Mouse (Mus musculus) embryo, embryonic 10 days (tissue): ENCODE data around the gene Tgfa.

Experiments used
- DNase-seq: peaks from one replicate; pipeline ENCODE4 v3.0.0-alpha.2; 2015; ENCODE audit warnings: low spot score

The Tgfa gene

DNA sequence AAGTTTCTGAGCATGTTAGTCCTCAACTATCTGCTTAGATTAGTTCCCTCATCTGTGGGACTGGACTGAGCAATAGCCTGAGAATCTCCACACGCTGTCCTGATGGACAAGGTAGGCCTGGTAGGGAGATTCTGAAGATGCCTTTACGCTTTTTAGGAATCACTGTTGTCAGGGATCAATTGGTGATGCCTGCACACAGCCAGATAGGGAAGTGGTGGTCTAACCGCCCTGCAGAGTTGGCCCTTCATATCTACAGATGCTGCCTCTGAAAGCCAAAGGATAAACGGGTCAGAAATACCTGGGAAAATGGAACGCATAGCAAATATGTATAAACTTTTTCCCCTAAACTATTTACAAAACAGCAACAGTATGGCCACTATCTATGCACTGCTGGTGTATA is 37.3 kb downstream of the Tgfa start:
- DNase-seq: no peak

DNA sequence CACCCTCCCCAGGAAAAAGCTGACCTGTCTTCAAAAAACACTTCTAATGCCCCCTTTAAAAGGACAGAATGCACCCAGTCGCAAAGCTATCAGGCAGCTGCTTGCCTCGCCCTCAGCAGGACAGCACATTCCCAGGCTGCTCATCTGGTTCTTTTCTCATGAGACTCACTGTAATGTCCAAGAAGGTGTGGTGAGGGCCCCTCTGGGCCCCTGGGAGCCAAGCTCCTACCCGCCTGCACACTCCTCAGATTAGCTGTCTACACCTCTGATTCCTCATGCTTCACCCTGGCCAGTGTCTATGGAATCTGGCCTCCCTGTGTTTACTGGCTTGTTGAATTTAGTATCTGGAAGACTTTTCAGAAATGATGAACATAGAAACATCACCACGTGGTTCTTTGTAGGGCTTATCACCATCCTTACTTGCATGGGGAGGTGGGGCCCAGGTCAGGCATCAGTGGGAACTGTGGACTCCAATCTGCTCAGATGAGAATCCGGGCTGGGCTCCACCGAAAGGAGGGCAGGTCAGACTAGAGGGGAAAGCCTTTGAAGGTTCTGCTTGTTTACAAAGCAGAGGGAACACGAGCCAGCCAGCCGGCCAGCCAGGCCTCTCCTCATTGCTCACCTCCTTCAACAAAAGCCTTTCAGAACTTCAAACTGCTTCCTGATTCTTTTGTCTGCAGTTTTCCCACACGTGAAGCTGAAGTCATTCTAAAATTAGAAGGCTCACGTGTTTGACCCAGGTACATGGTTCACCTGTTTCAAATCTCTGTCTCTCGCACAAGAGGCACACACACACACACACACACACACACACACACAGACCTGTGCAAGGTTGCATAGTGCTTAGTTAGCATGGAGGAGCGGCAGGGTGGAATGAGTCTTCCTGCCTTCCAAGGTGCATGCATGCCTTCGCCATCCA is 38.7 kb downstream of the Tgfa start:
- peak; percentile 13 for DNase-seq

DNA sequence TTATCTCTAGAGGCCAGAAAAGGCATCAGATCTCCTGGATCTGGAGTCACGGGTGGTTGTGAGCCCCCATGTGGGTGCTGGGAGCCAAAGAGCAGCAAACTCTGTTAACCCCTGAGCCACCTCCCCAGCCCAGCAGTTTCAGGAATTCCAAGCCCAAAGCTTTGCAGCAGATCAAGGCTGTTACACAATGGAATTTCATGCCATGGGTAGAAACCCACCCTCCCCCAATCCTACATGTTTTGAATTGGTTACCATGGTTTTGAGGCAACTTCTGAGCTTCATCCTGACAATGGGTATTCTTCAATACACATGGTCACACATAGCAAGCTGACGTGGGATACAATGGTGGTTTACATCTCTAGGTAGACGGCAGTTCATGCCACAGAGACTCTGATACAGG is 49.8 kb downstream of the Tgfa start:
- DNase-seq: peak; percentile 29

DNA sequence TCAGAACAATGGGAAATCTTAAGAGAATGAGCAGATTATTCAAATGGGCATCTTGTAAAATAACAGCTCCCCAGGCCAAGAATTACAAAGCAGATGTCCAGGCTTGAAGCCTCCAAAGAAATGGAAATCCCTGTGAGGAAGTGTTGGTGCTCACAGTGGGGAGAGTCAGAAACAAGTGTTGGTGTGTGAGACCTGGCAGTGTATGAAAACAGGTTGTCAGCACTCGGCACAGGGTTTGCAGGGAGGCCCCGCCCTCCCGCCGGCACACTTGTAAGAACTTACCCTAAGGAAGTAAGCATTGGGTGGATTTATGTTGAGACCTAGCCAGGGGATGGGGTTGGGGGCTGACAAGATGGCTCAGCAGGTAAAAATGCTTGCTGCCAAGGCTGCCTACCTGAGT is 50.9 kb downstream of the Tgfa start:
- DNase-seq: no peak

DNA sequence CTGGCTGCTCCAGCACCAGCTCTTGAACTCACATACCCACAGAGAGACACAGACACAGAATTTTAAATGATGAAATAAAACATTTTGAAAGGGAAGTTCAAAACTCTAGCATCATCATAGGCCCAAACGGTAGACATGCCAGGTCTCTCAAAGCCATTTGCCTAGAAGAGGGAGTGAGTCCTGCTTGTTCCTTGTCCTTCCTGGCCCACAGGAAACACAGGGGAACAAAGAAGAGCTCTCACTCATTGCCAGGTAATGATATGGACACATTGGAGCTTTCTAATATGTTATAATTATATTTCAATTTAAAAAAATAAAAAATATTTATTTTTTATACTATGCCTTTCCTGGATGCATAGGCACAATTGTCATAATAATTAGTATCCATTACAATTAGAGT is 53.5 kb downstream of the Tgfa start:
- DNase-seq: no peak

DNA sequence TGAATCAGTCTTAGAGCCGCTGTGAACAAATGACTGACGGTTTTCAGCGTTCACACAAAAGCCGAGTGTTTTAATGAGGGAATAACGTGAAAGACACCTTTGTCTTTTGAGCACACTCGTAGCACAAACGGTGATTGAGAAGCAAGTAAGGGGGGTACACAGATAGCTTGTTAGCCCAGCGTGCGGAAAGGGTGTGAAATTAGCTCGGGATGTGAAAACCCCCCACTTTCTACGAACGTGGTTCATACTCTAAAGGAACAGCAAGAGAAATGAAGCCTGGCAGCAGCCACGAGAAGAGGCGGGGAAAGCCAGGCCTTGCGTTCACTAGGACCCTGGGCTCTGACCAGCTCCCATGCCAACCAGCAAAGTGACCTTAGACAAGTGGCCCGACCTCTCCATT is 54.0 kb downstream of the Tgfa start:
- DNase-seq: peak; percentile 13

DNA sequence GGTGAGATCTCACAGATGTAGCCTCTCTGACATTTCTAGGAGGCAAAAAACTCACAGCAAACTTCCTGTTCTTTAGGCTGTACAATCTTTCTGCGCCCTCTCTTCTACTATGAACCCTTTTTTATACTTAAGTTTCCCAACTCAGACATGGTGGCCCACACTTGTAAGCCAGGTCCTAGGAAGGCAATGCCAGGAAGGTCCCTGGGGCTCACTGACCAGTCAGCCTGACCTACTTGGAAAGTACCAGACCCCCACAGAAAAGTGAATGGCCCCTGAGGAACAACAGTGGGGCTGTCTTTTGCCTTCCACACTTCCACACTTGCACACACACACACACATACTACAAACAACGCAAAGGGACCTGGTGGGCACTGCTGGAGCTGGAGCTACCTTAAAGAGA is 55.2 kb downstream of the Tgfa start:
- DNase-seq: no peak

DNA sequence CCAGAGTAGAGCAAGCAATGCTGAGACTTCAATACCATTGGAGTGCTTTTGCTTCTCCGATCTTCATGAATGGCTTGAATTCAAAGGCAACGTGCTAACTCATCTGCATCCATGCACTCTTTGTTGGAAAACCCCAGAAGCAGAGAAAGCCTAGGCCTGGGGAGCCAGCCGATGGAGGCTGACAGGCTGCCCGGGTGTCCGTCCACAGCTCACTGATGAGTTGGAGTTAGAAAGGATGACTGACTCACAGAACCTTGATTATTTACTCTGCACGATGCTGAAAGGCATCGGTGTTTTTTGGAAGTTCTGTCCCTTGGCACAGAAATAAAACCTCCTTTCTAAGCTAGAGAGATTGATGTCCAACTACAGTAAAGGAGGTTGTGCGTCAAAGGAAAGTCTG is 55.8 kb downstream of the Tgfa start:
- no peak for DNase-seq

DNA sequence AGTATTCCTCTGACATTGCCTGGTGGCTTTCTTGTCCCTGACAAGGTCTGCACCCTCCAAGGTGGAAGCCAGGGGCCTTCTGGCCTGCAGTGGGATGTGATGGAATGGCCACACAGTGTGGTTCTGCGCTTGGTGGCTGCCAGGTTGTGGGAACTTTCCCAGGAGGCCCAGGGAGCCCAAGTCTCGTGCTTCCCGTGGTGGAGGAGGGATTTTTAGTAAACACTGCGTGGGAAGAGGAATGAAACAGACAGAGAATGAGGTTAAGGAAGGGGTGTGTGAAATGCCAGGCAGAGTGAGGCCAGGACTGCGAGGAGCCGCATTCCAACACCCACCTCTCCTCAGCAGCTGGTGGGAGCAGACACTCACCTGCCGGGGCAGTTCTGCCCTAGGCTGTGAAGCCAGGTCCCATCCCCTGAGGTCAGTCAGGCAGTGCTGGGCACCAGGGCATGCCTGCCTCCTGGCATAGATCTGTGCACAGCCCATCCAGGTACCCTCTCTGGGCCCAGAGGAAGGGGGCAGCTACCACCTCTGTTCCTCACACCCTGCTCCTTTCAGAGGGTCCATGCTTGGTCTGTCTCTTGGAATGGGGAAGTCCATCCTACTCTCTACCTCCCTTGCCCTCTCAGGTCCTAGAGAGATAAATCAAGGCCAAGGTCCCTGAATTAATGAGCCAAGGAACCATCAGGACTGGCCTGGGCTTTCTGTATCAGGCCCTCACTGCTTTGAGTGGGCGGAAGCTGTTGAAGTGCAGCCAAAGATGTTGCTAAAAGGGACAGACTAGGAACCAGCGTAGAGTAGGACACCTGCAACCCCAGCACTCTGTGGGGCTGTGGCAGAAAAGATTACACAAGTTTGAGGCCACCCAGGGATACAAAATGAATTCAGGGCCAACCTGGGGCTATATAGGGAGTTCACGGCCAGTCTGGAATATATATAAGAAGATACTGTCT is 57.4 kb downstream of the Tgfa start:
- DNase-seq: no peak

DNA sequence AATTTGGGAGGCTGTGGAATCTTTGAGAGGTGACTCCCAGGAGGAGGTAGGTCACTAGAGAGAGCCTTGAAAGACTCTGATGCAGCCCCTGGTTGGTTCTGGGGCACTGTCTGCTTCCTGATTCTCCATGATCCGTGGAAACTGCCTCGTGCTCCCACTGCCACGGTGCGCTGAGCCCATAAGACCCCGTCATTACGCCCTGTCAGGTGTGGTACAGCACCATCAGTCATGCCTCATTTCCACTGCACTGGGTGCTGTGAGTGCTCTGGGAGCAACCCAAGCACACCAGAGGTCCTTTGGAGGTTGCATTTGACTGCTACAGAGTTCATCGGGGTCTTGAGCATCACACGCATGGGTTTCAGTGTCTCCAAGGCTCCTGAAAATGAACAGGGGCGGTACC is 60.9 kb downstream of the Tgfa start:
- no peak for DNase-seq

DNA sequence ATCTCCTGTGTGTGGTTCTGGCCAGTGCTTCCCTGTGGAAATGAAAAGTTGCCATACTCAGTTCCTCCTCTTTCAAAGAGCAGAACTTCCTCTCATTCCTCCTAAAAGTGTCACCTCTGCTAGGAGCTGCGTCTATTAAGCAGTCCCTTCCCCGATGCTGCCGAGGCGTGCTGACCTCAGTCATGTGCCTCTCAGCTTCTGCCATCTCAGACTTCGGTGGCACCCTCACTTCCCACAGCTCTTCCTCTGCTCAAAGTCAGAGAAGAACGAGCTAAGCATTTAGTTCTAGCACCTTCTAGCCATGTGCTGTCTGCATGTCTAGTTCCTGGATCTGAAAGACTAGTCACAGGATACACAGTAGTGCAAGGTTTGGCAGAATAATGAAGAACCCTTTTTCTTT is 64.2 kb downstream of the Tgfa start:
- DNase-seq: no peak

DNA sequence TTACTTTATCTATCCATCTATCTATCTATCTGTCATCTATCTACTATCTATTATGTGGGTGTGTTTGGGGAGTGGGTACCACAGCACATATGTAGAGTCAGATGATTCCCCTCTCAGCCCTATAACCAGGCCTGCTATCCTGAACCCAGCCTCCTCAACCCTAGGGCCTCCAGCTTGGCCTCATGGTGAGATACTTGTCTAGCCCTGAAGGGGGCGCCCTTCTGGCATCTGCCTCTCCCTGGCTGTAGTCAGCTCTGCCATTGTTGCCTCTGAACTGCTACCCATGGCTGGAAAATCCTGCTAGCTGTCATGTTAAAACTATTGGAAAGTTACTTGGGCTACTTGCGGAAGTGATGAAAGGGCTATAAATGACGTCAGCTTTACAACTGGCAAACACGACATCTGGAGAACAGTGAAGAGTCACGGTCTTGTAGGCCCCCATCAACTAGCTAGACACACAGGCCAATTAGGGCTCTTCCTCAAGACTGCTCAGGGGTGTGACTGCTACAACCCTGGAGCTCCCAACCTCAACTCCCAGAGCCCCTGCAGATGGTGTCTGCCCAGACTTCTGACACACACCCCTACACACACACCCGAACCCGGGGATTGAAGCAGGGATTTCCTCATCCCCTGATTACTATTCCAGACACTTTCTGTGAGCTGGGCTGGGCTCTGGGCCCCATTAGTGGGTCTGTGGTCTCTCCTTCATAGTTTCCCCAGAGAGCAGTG is 65.5 kb downstream of the Tgfa start:
- no peak for DNase-seq

DNA sequence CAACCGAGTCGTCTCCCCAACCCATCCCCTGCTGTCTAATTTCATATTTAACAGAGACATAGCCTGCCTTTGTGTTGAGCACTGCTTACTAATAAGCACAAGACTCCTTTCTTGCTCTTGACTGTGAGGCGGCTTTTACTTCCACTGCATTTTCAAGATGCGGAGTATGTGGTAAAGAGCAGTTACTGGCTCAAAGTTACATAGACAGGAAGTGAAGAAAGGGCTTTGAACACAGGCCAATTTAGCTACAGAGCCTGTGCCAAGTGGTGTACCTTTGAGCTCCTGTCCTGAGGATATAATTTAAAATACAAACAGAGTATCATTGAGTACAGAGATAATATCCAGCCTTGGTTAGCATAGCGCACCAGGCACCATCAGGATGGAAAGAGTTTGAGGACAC is 71.8 kb downstream of the Tgfa start:
- no peak for DNase-seq

DNA sequence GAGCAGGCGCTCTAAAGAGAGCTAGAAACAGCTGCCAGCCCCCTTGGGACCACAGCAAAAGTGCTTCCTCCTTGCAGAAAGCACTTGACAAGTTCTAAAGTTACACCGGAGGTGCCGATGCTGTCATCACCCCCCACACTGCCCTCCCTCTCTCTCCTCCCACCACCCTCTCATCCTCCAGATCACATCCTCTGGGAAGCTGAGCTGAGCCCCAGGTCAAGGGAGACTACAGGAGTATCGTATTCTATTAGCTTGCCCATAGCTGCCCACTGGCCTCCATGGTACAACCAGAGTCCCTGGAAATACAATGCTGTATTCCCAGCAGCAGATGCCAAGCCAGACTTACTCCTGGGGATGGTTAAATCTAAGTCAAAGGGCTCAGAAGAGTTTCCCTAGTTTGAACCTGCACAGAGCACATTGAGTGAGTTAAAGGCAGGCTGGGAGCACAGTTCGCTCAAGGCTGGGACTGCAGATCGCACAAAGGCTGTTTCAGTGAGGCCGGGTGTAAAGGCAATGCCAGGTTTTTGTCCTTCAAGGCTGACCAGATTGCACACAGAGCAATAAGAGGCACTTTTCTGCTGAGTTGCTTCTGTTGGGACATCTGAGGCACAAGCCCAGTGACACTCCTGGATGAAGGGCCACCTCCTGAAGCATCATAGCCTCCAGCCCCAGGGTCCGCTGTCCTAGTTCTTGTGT is 75.5 kb downstream of the Tgfa start:
- peak; percentile 17 for DNase-seq

DNA sequence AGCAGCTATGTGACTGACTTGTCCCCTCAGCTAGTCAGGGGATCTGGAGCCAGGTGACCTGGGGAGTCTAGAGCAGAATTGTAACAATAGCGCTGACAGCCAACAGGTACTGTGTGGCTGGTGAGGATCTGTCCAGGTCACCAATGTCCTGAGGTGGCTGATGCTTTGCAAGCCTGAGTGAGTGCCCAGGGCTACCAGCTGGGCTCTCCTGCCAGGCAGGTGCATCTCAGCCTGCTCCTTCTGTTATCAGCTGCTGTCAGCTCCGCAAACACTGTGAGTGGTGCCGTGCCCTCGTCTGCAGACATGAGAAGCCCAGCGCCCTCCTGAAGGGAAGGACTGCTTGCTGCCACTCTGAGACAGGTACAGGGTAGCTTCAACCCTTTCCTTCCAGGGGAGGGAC is 76.1 kb downstream of the Tgfa start:
- no peak for DNase-seq

DNA sequence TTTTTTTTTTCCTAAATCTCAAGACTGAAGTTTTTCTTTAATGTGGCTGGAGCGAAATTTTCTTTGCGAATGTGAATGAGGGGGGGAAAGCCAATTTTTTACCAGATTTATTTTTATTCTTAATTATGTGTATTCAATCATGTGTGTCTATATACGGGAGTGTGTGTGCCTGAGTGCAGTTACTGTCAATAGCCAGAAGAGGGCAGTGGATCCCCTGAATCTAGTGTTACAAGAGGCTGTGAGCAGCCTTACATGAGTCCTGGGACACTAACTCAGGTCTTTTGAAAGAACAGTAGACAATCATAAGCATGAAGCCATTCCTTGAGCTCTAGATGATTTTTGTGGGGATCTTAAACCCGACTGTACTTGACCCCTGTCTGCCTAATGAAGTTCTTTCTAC is 80.7 kb downstream of the Tgfa start:
- DNase-seq: no peak

DNA sequence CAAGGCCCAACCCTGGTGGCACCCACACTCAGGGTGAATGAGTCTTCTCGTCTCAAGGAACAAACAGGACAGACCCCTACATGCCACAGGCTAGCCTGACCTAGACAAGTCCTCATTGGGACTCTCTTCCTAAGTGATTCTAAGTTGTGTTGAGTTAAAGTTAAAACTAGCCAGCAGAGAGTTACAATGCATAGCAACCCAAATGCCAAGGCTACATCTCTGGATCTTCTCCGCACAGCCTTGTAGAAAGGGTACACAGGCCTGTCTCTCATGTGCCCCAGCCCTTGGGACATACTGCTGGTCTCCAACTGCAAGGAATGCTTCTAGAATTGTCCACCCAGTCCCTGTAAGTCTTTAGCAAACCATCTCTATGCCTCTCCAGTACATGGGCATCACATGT is 81.8 kb downstream of the Tgfa start:
- no peak for DNase-seq

DNA sequence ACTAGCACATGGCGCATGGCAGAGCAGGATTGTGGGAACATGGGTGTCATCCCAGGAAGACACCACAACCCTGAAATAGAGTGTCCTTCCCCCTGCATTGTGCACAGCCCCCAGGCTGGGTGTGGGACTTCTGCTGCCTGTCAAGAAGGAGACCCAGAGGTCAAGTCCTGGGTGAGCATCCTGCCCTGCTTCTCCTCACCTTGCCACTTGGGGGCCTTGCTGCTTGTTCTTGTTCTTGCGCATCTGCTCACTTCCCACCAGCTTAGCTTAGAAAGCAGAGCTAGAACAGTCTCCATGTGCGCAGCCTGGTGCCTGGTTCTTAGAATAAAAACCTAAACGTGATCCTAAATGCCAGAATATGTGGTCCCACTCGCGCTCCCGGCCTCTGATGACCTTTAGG is 82.6 kb downstream of the Tgfa start:
- DNase-seq: no peak

DNA sequence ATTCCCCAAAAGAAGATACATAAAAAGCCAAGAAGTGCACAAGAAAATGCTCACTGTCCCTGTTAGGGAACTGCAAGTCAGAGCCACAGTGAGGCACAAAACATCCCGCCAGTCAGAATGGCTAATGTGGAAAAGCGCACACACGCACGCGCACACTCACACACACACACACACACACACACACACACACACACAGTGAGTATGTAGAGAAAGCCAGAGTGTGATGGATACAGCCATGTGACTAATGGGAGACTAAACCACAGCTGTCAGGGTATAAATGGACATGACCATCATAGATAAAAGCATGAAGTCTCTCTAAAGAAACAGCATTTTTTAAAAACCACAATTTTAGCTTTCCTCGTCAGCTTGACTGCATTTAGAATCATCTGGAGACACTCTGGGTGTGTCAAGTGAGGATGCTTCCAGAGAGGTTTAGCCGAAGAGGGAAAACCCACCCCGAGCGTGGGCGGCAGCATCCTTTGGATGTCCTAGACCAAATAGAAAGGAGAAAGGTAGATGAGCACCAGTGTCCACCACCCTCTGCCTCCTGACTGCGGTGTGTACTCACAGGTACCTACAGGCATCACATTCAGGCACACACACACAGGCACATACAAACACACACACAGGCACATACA is 86.7 kb downstream of the Tgfa start:
- no peak for DNase-seq

DNA sequence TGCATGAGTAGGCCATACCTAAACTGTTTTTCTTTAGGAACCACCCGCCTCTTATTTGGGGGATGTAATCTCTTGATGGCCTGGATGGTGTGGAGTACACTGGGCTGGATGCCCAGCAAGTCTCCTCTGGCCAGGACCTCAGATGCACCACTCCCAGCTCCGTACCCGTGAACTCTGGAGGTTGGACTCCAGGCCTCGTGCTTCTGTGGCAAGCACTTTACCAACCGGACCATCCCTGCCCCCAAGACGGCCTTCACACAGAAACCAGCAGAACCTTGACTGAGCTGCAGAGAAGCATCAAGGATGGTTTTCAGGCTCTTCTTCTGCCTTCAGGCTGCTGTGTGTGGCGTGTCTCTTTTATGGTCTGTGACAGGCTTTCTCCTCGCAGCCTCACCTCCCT is 98.3 kb downstream of the Tgfa start:
- peak; percentile 22 for DNase-seq

DNA sequence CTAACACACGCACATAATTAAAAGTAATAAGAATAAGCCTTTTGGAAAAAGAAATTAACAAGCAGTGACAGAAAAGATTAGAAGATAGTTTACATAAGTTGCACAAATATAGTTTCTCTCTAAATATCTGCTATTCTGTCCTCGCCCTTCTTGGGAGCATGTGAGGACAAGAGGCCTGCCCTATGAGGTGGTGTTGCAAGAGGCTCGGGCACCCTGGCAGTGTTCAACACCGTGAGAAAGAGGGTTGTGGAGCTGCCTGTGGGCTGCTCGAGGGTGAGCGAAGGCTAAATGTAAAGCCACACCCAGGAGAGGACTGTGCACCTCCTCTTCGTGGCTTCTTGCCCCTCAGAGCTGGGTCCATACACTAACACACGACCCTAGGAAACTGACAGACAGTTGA is 100.4 kb downstream of the Tgfa start:
- DNase-seq: no peak
